Mouse (Mus musculus) lung, postnatal 0 days (tissue): Measurements from ENCODE around the gene Sebox.

ENCODE experiments used
- CTCF ChIP-seq: IDR thresholded peaks from 2 replicates; pipeline ENCODE4 v1.5.1; 2016; ENCODE audit warnings: antibody characterized with exemption, mild to moderate bottlenecking
- EP300 ChIP-seq: IDR thresholded peaks from 2 replicates; pipeline ENCODE4 v1.6.1; 2016; ENCODE audit warnings: antibody characterized with exemption, mild to moderate bottlenecking, control low read depth

DNA sequence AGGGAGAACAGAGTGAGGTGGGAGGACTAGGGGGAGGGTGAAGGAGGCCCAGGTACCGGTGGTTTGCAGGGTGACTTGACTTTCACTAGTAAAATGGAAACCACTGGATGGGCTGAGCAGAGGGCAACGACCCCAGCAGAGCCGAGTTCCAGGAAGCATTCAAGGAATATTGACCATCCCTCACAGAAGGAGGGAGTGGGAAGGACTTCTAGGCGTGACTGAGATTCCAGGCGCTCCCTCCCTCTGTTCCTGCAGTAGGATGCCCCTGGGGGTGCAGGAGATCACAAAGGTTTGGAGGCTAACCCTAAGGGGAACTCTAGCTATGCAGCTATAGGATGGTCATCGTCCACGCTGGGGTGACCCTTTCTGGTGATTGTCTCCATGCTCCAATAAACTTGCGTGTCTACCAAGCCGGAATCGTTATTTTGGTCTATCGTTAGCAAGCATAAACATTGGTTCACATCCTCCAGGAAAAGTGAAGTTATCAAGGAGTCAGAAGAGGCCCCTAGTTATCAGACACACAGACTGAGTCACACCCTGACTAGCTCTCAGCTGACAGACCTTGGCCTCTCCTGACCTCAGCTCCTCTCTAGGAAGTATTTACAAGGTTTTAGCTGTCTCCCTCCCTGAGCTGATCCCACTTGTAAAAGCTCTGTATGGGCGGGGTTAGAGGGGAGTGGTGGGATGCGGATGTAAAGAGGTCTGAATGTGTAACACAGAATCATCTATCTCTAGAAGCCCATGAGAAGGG lies 39.8 kb upstream of the Sebox start:
- TF ChIP-seq CTCF (no peak), EP300 (no peak)
